Mouse (Mus musculus): ENCODE results near the gene Pde11a.

DNA sequence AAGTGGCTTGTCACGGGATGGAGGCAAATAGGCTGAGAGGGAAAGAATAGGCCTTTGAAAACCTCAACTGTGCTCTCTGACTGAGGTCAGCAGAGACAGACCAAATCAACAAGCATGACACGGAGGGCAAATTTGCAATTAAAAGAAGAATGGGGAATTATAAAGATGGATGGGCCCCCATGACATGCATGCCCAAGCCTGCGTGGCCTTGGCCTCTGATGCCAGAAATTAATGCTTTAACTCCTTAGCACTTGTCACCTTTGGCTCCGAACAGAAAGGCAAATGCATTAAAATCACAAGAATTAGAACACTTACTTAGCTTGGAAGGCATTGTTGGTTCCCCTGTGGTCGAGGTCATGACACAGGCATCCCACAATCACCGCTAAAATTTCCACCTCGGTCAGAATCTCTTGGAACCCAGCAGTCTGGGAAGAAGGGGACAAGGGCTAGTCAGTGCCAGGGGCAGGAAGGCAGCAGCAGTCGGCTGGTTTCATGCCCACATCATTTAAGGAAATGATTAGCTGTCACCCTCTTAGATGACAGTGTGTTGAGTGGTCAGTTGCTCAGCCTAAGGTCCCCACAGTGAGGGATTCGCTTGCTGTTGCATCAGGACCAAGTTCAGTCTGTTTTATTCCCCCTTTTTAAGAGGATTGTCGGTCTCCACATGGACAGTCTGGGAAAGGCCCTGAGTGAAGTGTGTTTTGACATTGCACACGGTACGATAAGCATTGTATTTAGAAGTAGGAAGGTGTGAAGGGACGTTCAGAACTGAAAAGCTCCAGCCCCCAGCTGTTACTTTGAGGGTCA lies 279.7 kb downstream of the Pde11a start:
- TF ChIP-seq CTCF (IDR thresholded peaks at IDR 0.05; ENCODE audit: extremely low read depth, insufficient read length, insufficient replicate concordance, low read depth, low read length) (no peak), POLR2A (IDR thresholded peaks at IDR 0.05; ENCODE audit: low read depth, low read length) (no peak)

Data from small intestine, adult 2 months (tissue).